Mouse (Mus musculus) megakaryocyte, embryonic 14.5 days (primary cell): ENCODE measurements at regions not wholly inside any gene's neighbourhood (a gene's known extent, or its start where the extent isn't known, plus 50 kb on each side); places are given as distances from the start of the nearest gene placed in this dataset.

Source experiments
- H3K27me3 ChIP-seq: replicated peaks from 2 replicates; pipeline ENCODE3; 2012; ENCODE audit warnings: inconsistent platforms
- H3K36me3 ChIP-seq: replicated peaks from 2 replicates; pipeline ENCODE3; 2012; ENCODE audit warnings: low read length, inconsistent platforms, mixed read lengths
- H3K4me1 ChIP-seq: 2 replicates; pipeline ENCODE4 v1.6.1; 2012; ENCODE audit warnings: inconsistent platforms
- H3K4me3 ChIP-seq: replicated peaks from 2 replicates; pipeline ENCODE3; 2012; ENCODE audit warnings: moderate library complexity, mild to moderate bottlenecking, inconsistent platforms
- H3K9me3 ChIP-seq: 2 replicates; pipeline ENCODE4 v1.6.1; 2012; ENCODE audit warnings: inconsistent platforms
- FLI1 ChIP-seq: IDR thresholded peaks from 2 replicates; pipeline ENCODE4 v1.6.1; 2012; ENCODE audit warnings: low read length, inconsistent platforms, mixed read lengths
- GATA1 ChIP-seq: IDR thresholded peaks from 3 replicates; pipeline ENCODE4 v1.6.1; 2012; ENCODE audit warnings: mixed read lengths, low read length, inconsistent platforms, borderline replicate concordance

GRCm38 (mm10) chr2:28384875-28385274 lies 61.7 kb upstream of the Ppp1r26 start:
- Histone ChIP-seq H3K27me3 (peaks cover 58% of the 10 kb centered on the region), H3K4me1 (no peaks in the 10 kb centered on the region)
- TF ChIP-seq FLI1 (no peak), GATA1 (no peak)

GRCm38 (mm10) chr2:28386784-28387183 lies 59.8 kb upstream of the Ppp1r26 start:
- TF ChIP-seq FLI1, result no peak
- TF ChIP-seq GATA1, result no peak

More at GRCm38 (mm10) chr2:28384875-28385274, 61.7 kb upstream of the Ppp1r26 start:
- H3K4me3 ChIP-seq, result no peak overlapping the region
- no peaks in the 10 kb centered on the region for H3K9me3 ChIP-seq
- H3K36me3 ChIP-seq, result no peaks in the 10 kb centered on the region

GRCm38 (mm10) chr2:28387422-28387836 lies 59.2 kb upstream of the Ppp1r26 start:
- Histone ChIP-seq H3K4me1 (no peaks in the 10 kb centered on the region), H3K36me3 (no peaks in the 10 kb centered on the region), H3K27me3 (peaks cover 52% of the 10 kb centered on the region), H3K4me3 (no peak overlapping the region), H3K9me3 (no peaks in the 10 kb centered on the region)
- TF ChIP-seq GATA1 (no peak), FLI1 (no peak)

More at GRCm38 (mm10) chr2:28386784-28387183, 59.8 kb upstream of the Ppp1r26 start:
- Histone ChIP-seq H3K4me1 (no peaks in the 10 kb centered on the region), H3K27me3 (peaks cover 52% of the 10 kb centered on the region), H3K9me3 (no peaks in the 10 kb centered on the region), H3K4me3 (no peak overlapping the region), H3K36me3 (no peaks in the 10 kb centered on the region)

GRCm38 (mm10) chr2:28387926-28388325 lies 58.7 kb upstream of the Ppp1r26 start:
- H3K27me3 ChIP-seq, result peaks cover 48% of the 10 kb centered on the region
- no peak overlapping the region for H3K4me3 ChIP-seq
- H3K9me3 ChIP-seq, result no peaks in the 10 kb centered on the region
- TF ChIP-seq FLI1 (no peak), GATA1 (no peak)
- H3K36me3 ChIP-seq, result no peaks in the 10 kb centered on the region
- H3K4me1 ChIP-seq, result no peaks in the 10 kb centered on the region

- H3K36me3 ChIP-seq, result no peaks in the 10 kb centered on the region
- no peak overlapping the region for H3K4me3 ChIP-seq
- no peaks in the 10 kb centered on the region for H3K9me3 ChIP-seq
- TF ChIP-seq FLI1 (no peak), GATA1 (no peak)
- H3K4me1 ChIP-seq, result no peaks in the 10 kb centered on the region
- H3K27me3 ChIP-seq, result peaks cover 45% of the 10 kb centered on the region
These were observed 56.9 kb upstream of the Ppp1r26 start for GRCm38 (mm10) chr2:28389703-28390102.

GRCm38 (mm10) chr2:28395391-28395790 lies 51.2 kb upstream of the Ppp1r26 start:
- Histone ChIP-seq H3K4me1 (no peaks in the 10 kb centered on the region), H3K4me3 (no peak overlapping the region), H3K27me3 (peaks cover 39% of the 10 kb centered on the region), H3K9me3 (no peaks in the 10 kb centered on the region), H3K36me3 (no peaks in the 10 kb centered on the region)
- no peak for TF ChIP-seq FLI1
